Mouse (Mus musculus) heart, adult 2 months (tissue): ENCODE data around the gene Unc45a. TPM values are rescaled to one million over a fixed set of nuclear protein-coding genes. Genes with fewer than 3 reads are reported as not detected.

Experiments
- DNase-seq, 2 experiments: peaks; one replicate each; pipeline ENCODE4 v3.0.0; 2021
- H3K27ac ChIP-seq: fragments of 200-600 bp; 2 replicates; pipeline ENCODE4 v1.8.1; 2022
- H3K27me3 ChIP-seq: fragments of 200-500 bp; 2 replicates; pipeline ENCODE4 v1.6.1; 2012; ENCODE audit warnings: mild to moderate bottlenecking, low read length, inconsistent platforms, mixed read lengths; ENCODE audit not compliant: control insufficient read depth, insufficient read depth
- H3K36me3 ChIP-seq: fragments of 200-500 bp; 2 replicates; pipeline ENCODE4 v1.6.1; 2012; ENCODE audit warnings: low read length, inconsistent platforms; ENCODE audit not compliant: control insufficient read depth, insufficient read depth
- H3K4me1 ChIP-seq: fragments of 200-500 bp; 2 replicates; pipeline ENCODE4 v1.6.1; 2011; ENCODE audit warnings: low read length; ENCODE audit not compliant: control insufficient read depth, insufficient read depth
- H3K4me3 ChIP-seq: fragments of 200-600 bp; 2 replicates; pipeline ENCODE4 v1.8.1; 2022
- H3K79me2 ChIP-seq: fragments of 200-500 bp; replicated peaks from 2 replicates; pipeline ENCODE4 v1.6.1; 2012; ENCODE audit warnings: mild to moderate bottlenecking, inconsistent platforms, low read length, moderate library complexity, mixed read lengths; ENCODE audit not compliant: control insufficient read depth, insufficient read depth
- H3K9ac ChIP-seq: fragments of 200-500 bp; 2 replicates; pipeline ENCODE4 v1.6.1; 2012; ENCODE audit warnings: low read depth, mild to moderate bottlenecking, control low read depth, inconsistent platforms, low read length, mixed read lengths
- CTCF ChIP-seq: fragments of 200-600 bp; IDR thresholded peaks from 2 replicates; pipeline ENCODE4 v1.8.1; 2022; ENCODE audit warnings: antibody characterized with exemption, mild to moderate bottlenecking, moderate library complexity
- EP300 ChIP-seq: fragments of 200-500 bp; IDR thresholded peaks from 2 replicates; pipeline ENCODE4 v1.6.1; 2011; ENCODE audit warnings: low read depth, low read length, control low read depth; ENCODE audit not compliant: insufficient read depth
- POLR2A ChIP-seq: fragments of 200-500 bp; IDR thresholded peaks from 2 replicates; pipeline ENCODE4 v1.6.1; 2011; ENCODE audit warnings: mild to moderate bottlenecking, low read depth, low read length, control low read depth; ENCODE audit not compliant: insufficient read depth
- whole genome bisulfite sequencing: fragments of 180-500 bp; shearing (Covaris S2); methylation state at CpG from one replicate; pipeline ENCODE4 v1.1.7; 2018; 5-methylcytosine and 5-hydroxymethylcytosine counted together
- intact Hi-C: fragments of 180-260 bp; cut with DNase I; formaldehyde crosslinking; loops from one replicate; pipeline ENCODE4 v1.15.1; 2025
- polyA plus RNA-seq: library from polyadenylated mRNA; depleted of rRNA; stranded (reverse); fragments of >200 nt; gene quantifications from 2 replicates; pipeline ENCODE4 v1.2.3, GENCODE M21; 2012; rRNA removed
- total RNA-seq, 2 experiments: library from RNA; stranded (reverse); gene quantifications; 2 replicates each; pipeline ENCODE4 v1.2.3; 2021

Gene Unc45a
- total and polyA plus RNA-seq, 3 experiments: 15.8 to 24.0 (median 16.8) TPM

GRCm38 (mm10) chr7:80280998-80281397 lies 59.8 kb downstream of the Unc45a start:
- 85% methylated on average over 2 of the region's 2 CpGs for WGBS
- no peak for DNase-seq
- no peak overlapping the region for H3K9ac ChIP-seq
- H3K27ac ChIP-seq: no peak overlapping the region
- H3K4me3 ChIP-seq: no peak overlapping the region
- no peak for TF ChIP-seq EP300
- peak; percentile 32 for TF ChIP-seq CTCF
- no peaks in the 10 kb centered on the region for H3K79me2 ChIP-seq
- H3K4me1 ChIP-seq: no peaks in the 10 kb centered on the region
- H3K27me3 ChIP-seq: no peaks in the 10 kb centered on the region
- no peaks in the 10 kb centered on the region for H3K36me3 ChIP-seq
- intact Hi-C loops: no loop called here

DNA sequence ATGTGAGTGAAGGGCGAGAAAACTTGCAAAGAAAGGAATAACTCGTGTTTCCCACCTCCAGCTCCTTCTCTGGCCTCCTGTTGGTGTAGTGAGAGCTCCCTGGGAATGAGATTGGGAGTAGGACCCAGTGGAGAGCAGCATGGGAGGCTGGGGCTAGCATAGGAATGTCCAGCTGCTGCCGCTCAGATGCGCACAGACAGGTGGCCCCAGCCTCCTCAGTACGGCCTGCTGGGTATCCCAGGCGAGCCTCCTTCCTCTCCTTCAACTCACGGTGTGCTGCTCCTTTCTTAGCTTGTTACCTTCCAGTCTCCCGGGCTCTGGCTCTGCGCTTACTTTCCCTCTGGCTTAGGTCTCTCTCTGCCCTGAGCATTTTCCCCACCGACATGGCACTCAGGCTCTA lies 60.8 kb downstream of the Unc45a start:
- TF ChIP-seq POLR2A (no peak), CTCF (no peak), EP300 (no peak)
- intact Hi-C loops: no loop called here
- Histone ChIP-seq H3K27me3 (no peaks in the 10 kb centered on the region), H3K9ac (no peak overlapping the region), H3K36me3 (no peaks in the 10 kb centered on the region), H3K27ac (no peak overlapping the region), H3K79me2 (no peaks in the 10 kb centered on the region), H3K4me3 (no peak overlapping the region), H3K4me1 (no peaks in the 10 kb centered on the region)
- DNase-seq: no peak
- WGBS: 87% methylated on average over 10 of the region's 10 CpGs

DNA sequence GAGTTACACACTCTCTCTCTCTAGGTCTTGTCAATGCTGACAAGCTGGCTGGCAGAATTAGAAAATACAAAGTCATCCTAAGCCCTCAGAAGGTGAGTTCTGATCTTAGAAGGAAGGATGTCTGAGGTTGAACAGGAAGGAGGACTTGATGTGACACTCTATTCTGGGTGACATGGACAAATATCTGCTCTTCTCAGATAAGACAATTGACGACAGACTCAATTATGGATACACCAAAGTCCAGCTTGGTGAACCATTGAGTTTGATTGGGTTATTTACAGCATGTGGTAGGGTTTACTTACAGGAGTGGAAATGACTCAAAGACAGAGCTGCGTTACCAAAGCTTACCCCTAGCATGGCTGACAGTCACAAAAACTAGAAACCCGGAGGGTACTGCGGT lies 64.4 kb downstream of the Unc45a start:
- DNase-seq: no peak
- Histone ChIP-seq H3K4me1 (no peaks in the 10 kb centered on the region), H3K9ac (no peak overlapping the region), H3K79me2 (no peaks in the 10 kb centered on the region), H3K27me3 (no peaks in the 10 kb centered on the region), H3K4me3 (no peak overlapping the region), H3K27ac (no peak overlapping the region), H3K36me3 (no peaks in the 10 kb centered on the region)
- intact Hi-C loops: no loop called here
- 93% methylated on average over 4 of the region's 4 CpGs for WGBS
- no peak for TF ChIP-seq EP300

Other genes starting within 250 kb of the Unc45a start
- 1,000 to 10,000 TPM; 1,877 to 2,293 TPM for gene Idh2, start 225.6 kb downstream of the Unc45a start, total RNA-seq
- 1,651 and 1,954 TPM in 2 replicates for gene Idh2, start 225.6 kb downstream of the Unc45a start, polyA plus RNA-seq
- 10 to 100 TPM; 10.5 to 11.4 TPM for gene Sema4b, start 154.2 kb downstream of the Unc45a start, total RNA-seq
- 10.5 and 12.3 TPM in 2 replicates for gene Sema4b, start 154.2 kb downstream of the Unc45a start, polyA plus RNA-seq
- gene Cib1, start 108.2 kb downstream of the Unc45a start, total RNA-seq: 10 to 100 TPM; 14.1 to 16.1 TPM
- gene Cib1, start 108.2 kb downstream of the Unc45a start, polyA plus RNA-seq: 35.1 and 38.4 TPM in 2 replicates
- 1 to 10 TPM; 1.5 to 2.2 TPM for gene Gdpgp1, start 108.1 kb downstream of the Unc45a start, total RNA-seq
- gene Gdpgp1, start 108.1 kb downstream of the Unc45a start, polyA plus RNA-seq: 1.4 and 1.5 TPM in 2 replicates
- under 1 TPM; 0.23 to 0.39 TPM for gene Ttll13, start 94.6 kb downstream of the Unc45a start, total RNA-seq
- 0.20 and 0.23 TPM in 2 replicates for gene Ttll13, start 94.6 kb downstream of the Unc45a start, polyA plus RNA-seq
- 10 to 100 TPM; 22.9 to 27.2 TPM for gene Ngrn, start 79.8 kb downstream of the Unc45a start, total RNA-seq
- 16.8 and 26.2 TPM in 2 replicates for gene Ngrn, start 79.8 kb downstream of the Unc45a start, polyA plus RNA-seq
- gene Vps33b, start 71.4 kb downstream of the Unc45a start, total RNA-seq: 1 to 10 TPM; 6.1 to 6.2 TPM
- 5.1 and 5.2 TPM in 2 replicates for gene Vps33b, start 71.4 kb downstream of the Unc45a start, polyA plus RNA-seq
- gene Prc1, start 46.6 kb downstream of the Unc45a start, total RNA-seq: 1 to 10 TPM in 1 of 2 experiments, under 1 TPM in 1; 0.47 to 1.5 TPM
- gene Prc1, start 46.6 kb downstream of the Unc45a start, polyA plus RNA-seq: 1.1 and 2.8 TPM in 2 replicates
- gene Rccd1, start 16.6 kb downstream of the Unc45a start, total RNA-seq: 1 to 10 TPM; 5.6 to 6.1 TPM
- gene Rccd1, start 16.6 kb downstream of the Unc45a start, polyA plus RNA-seq: 7.0 and 7.4 TPM in 2 replicates
- gene Hddc3, start 2.1 kb upstream of the Unc45a start, total RNA-seq: 10 to 100 TPM; 30.0 to 39.9 TPM
- gene Hddc3, start 2.1 kb upstream of the Unc45a start, polyA plus RNA-seq: 47.7 and 77.5 TPM in 2 replicates
- gene Man2a2, start 30.4 kb upstream of the Unc45a start, total RNA-seq: 10 to 100 TPM; 55.7 to 58.7 TPM
- 75.8 and 82.4 TPM in 2 replicates for gene Man2a2, start 30.4 kb upstream of the Unc45a start, polyA plus RNA-seq
- 1 to 10 TPM; 8.9 to 9.8 TPM for gene Fes, start 46.9 kb upstream of the Unc45a start, total RNA-seq
- 15.4 and 17.3 TPM in 2 replicates for gene Fes, start 46.9 kb upstream of the Unc45a start, polyA plus RNA-seq
- gene Furin, start 64.4 kb upstream of the Unc45a start, total RNA-seq: 100 to 1,000 TPM; 108 to 129 TPM
- gene Furin, start 64.4 kb upstream of the Unc45a start, polyA plus RNA-seq: 64.9 and 79.4 TPM in 2 replicates
- 1 to 10 TPM in 1 of 2 experiments, under 1 TPM in 1; 0.91 to 1.3 TPM for gene Blm, start 194.1 kb upstream of the Unc45a start, total RNA-seq
- gene Blm, start 194.1 kb upstream of the Unc45a start, polyA plus RNA-seq: 0.59 and 0.67 TPM in 2 replicates